Mouse (Mus musculus): Measurements from ENCODE around the gene Npat. TPM values are rescaled to one million over a fixed set of nuclear protein-coding genes. Genes with fewer than 3 reads are reported as not detected.

The Npat gene
- polyA plus RNA-seq (2015; fragmentation: Nextera tagmentation; extraction: Ambion mirVana) = 11.7 and 13.0 TPM in 2 replicates

DNA sequence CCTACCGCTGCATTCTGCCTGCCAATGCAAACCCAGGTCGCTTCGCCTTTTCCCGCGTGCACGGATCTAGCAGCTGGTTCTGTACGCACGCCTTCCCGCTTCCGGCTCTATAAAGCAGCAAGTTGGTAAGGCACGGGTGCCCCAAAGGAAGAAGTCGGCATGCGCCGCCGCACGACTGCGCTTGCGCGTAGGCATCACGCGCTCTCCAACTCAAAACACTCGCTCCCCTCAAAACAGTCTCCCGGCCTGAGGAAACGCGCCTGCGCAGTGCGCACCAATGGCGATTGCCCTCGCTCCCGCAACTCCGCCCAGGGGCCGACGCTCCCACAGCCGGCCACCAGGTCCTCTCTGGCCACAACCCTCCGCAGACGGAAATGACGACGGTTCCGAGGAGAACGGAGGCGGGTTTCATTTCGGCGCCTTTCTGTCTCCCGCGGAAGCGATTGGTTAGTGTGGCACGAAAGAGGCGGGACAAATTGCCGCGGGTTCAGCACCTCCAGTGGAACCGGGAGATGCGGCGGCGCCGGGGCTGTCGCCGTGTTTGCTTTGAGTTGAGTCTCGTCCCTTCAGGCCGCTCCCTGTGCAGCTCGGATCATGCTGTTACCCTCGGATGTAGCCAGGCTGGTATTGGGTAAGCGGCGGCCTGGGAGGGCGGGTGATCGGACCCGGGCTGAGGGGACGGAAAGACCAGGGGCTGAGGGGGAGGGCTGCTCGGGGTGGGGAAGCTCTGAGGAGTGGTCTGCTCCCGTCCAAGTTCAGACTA is at the start of gene Npat, which contains the start of gene Atm:
Gene Npat (plus strand): TSS at position 490 of the 763 bp plus-strand sequence.
Gene Atm (minus strand): TSS at position 183 of the 763 bp plus-strand sequence.
- WGBS = under 1% methylated on average over 69 of the region's 69 CpGs
- Histone ChIP-seq H3K27me3 (no peaks in the 10 kb centered on the region), H3K27ac (peak within 1 kb of the TSS; percentile 92), H3K4me3 (peak within 1 kb of the TSS; percentile 89), H3K4me2 (peak within 1 kb of the TSS; percentile 95), H3K4me1 (replicated peaks) (peaks cover 26% of the 10 kb centered on the region), H3K36me3 (peaks cover 6% of the 10 kb centered on the region; the same call in 1 of the 2 replicates), H3K9me3 (no peaks in the 10 kb centered on the region), H3K9ac (peak within 1 kb of the TSS; percentile 92)
- ATAC-seq (ENCODE audit: low FRiP score) = peak; percentile 100

DNA sequence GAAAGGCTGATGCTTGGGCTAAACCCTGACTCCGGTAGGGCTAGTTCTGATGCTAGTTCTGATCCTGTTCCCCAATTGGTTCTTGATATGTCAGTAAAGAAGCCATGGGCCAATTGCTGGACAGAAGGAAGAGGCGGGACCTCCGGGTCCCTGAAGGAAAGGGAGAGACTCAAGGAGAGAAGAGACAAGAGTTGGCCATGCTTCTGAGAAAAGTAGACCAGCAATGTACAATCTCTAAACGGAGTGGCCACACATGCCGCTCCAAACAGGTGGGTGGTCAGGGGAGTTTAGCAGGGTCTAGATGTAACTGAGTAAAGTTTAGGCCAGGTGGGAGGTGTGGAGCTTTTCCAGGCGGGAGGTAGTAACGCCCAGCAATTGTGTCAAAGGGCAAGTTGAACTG is 28.8 kb upstream of the Npat start:
- no peak overlapping the region for H3K27ac ChIP-seq
- no peak overlapping the region for H3K4me2 ChIP-seq
- no peak overlapping the region for H3K9ac ChIP-seq
- no peaks in the 10 kb centered on the region for H3K9me3 ChIP-seq
- H3K4me3 ChIP-seq = no peak overlapping the region
- no peaks in the 10 kb centered on the region for H3K4me1 ChIP-seq (replicated peaks)
- H3K27me3 ChIP-seq = no peaks in the 10 kb centered on the region
- ATAC-seq (ENCODE audit: low FRiP score) = no peak
- 91% methylated on average over 7 of the region's 7 CpGs for WGBS
- peaks cover 21% of the 10 kb centered on the region for H3K36me3 ChIP-seq

- Histone ChIP-seq H3K9ac (no peak overlapping the region), H3K27ac (no peak overlapping the region), H3K4me1 (replicated peaks) (no peaks in the 10 kb centered on the region; the same call in 1 of the 2 replicates), H3K27me3 (no peaks in the 10 kb centered on the region), H3K9me3 (no peaks in the 10 kb centered on the region), H3K4me3 (no peak overlapping the region), H3K36me3 (peaks cover 14% of the 10 kb centered on the region), H3K4me2 (no peak overlapping the region)
- ATAC-seq (ENCODE audit: low FRiP score) = no peak
Observed at GRCm38 (mm10) chr9:53514091-53514490, 22.8 kb upstream of the Npat start.

GRCm38 (mm10) chr9:53517373-53518009 is 19.4 kb upstream of the Npat start:
- Histone ChIP-seq H3K4me3 (no peak overlapping the region), H3K27me3 (no peaks in the 10 kb centered on the region), H3K27ac (no peak overlapping the region), H3K9me3 (no peaks in the 10 kb centered on the region), H3K4me1 (replicated peaks) (no peaks in the 10 kb centered on the region; the same call in 1 of the 2 replicates), H3K9ac (no peak overlapping the region), H3K36me3 (peaks cover 18% of the 10 kb centered on the region), H3K4me2 (no peak overlapping the region)
- 54% methylated on average over 9 of the region's 9 CpGs for WGBS
- no peak for ATAC-seq (ENCODE audit: low FRiP score)

DNA sequence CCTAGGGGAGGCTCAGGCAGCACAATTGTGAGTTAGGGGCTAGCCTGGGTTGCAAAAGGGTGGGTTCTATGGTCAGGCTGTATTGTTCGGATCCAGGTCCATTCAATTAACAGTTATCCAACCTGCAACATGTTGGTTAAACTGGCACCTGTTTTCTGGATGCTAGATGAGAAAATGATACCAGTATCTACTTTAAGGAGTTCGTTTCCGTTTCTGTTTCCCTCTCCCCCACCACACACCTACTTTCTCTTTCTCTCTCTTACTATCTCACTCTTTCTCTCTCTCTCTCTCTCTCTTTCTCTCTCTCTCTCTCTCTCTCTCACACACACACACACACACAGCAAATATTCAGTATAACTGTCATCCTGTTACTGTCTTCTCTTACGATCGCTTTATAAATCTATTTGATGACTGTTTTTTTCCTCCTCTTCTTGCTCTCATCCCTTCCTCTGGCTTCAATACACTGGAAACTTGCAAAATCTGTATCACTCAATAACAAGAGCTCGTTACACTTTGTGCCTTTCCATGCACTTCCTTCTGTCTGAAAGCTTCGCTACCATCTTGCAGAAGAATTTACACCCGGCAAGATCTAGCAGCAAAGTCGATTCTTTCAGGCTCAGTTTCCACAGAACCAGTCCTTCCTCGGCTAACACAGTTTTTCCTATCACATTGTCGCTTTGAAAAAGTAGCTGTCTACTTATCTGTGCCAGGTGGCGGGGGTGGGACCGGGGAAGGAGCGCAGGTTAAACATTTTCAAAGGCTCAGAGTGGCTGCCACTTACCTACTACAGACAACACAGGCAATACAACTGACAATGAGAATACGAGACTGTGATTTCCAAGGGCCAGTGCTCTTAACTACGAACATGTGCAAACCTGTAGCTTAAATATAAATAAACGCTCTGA is 1.2 kb upstream of the Npat start:
- no peak for ATAC-seq (ENCODE audit: low FRiP score)
- Histone ChIP-seq H3K27me3 (no peaks in the 10 kb centered on the region), H3K9ac (peak overlapping the region; percentile 71), H3K9me3 (no peaks in the 10 kb centered on the region), H3K4me3 (peak overlapping the region; percentile 89), H3K27ac (peak overlapping the region; percentile 85), H3K4me2 (peak overlapping the region; percentile 89), H3K4me1 (replicated peaks) (peaks cover 26% of the 10 kb centered on the region), H3K36me3 (peaks cover 13% of the 10 kb centered on the region)
- WGBS = 22% methylated on average over 17 of the region's 17 CpGs

GRCm38 (mm10) chr9:53537336-53537965 is 604 bp downstream of the Npat start:
- H3K4me2 ChIP-seq = peak overlapping the region; percentile 95
- ATAC-seq (ENCODE audit: low FRiP score) = no peak; the same call in 1 of the 2 replicates
- no peaks in the 10 kb centered on the region for H3K27me3 ChIP-seq
- H3K9me3 ChIP-seq = no peaks in the 10 kb centered on the region
- 1% methylated on average over 30 of the region's 34 CpGs for WGBS
- H3K36me3 ChIP-seq = 0 out of 2 replicates have a peak, but pooled peaks cover 3% of the 10 kb centered on the region
- H3K4me1 ChIP-seq (replicated peaks) = peaks cover 26% of the 10 kb centered on the region
- H3K9ac ChIP-seq = peak overlapping the region; percentile 92
- peak overlapping the region; percentile 92 for H3K27ac ChIP-seq
- peak overlapping the region; percentile 89 for H3K4me3 ChIP-seq

- no peak overlapping the region for H3K4me3 ChIP-seq
- H3K27me3 ChIP-seq = no peaks in the 10 kb centered on the region
- H3K4me2 ChIP-seq = no peak overlapping the region
- H3K9me3 ChIP-seq = no peaks in the 10 kb centered on the region
- ATAC-seq (ENCODE audit: low FRiP score) = no peak
- no peaks in the 10 kb centered on the region for H3K4me1 ChIP-seq (replicated peaks)
- 88% methylated on average over 6 of the region's 6 CpGs for whole genome bisulfite sequencing
- H3K36me3 ChIP-seq = peaks cover 63% of the 10 kb centered on the region
- no peak overlapping the region for H3K9ac ChIP-seq
- no peak overlapping the region for H3K27ac ChIP-seq
Observed at GRCm38 (mm10) chr9:53570662-53571061, 33.8 kb downstream of the Npat start.

DNA sequence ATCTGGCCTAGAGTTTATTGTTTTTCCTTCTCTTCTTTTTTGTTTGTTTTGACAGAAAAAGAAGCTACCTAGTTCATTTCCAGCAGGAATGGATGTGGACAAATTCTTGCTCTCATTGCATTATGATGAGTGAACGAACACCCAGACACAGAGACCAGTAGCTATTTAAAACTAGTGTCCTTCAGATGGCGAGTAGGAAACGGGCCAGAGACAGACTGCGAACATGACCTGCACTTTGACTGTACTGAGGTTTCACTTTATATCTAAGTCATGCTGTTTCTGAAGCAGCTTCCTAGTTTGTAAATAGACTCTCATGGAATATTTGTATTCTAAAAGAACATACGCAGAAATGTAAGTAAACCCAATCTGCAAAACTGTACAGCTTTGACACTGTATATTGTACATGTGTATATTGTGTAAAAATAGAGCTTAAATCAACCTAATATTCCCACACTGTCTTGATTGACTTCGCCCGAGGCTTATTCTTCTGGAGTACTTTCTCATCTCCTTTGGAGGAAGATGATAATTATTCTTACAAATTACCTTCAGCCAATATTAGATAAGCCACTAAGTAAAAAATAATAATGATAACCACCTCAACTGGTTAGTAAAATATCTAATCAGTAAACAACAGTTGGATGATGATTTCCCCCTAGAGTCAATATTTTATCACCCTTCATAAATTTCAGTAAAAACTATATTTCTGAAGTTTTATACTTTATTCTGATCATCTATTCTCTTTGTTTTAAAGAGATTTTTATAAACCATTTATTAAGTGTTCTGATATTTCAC is 35.9 kb downstream of the Npat start:
- no peak overlapping the region for H3K4me2 ChIP-seq
- H3K9ac ChIP-seq = no peak overlapping the region
- H3K4me1 ChIP-seq (replicated peaks) = no peaks in the 10 kb centered on the region
- no peak for ATAC-seq (ENCODE audit: low FRiP score)
- H3K27ac ChIP-seq = no peak overlapping the region
- WGBS = 94% methylated on average over 7 of the region's 7 CpGs
- H3K9me3 ChIP-seq = no peaks in the 10 kb centered on the region
- H3K4me3 ChIP-seq = no peak overlapping the region
- peaks cover 60% of the 10 kb centered on the region for H3K36me3 ChIP-seq
- H3K27me3 ChIP-seq = no peaks in the 10 kb centered on the region

GRCm38 (mm10) chr9:53575721-53576120 is 38.9 kb downstream of the Npat start:
- no peak for ATAC-seq (ENCODE audit: low FRiP score)
- Histone ChIP-seq H3K27ac (no peak overlapping the region), H3K36me3 (peaks cover 61% of the 10 kb centered on the region), H3K9ac (no peak overlapping the region), H3K4me3 (no peak overlapping the region), H3K9me3 (no peaks in the 10 kb centered on the region), H3K4me1 (replicated peaks) (no peaks in the 10 kb centered on the region), H3K4me2 (no peak overlapping the region), H3K27me3 (no peaks in the 10 kb centered on the region)
- 90% methylated on average over 5 of the region's 5 CpGs for WGBS

DNA sequence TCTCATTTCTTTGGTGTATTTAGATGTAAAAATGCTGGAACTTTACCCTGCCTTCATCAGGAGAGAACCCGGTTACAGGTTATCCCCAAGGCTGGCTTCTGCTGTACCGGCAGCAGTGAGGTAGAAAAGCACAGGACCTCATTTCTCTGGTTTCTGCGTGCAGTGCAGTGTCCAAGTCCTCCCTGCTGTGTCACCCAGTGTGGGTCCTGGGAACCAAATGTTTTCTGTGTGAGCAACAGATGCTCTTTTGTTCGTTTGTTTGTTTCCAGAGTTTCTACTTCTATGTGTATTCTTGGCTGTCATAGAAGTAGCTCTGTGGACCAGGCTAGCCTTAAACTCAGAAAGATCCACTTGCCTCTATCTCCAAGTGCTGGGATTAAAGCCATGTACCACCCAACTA is 45.0 kb downstream of the Npat start:
- H3K4me1 ChIP-seq (replicated peaks) = no peaks in the 10 kb centered on the region
- no peak overlapping the region for H3K27ac ChIP-seq
- H3K27me3 ChIP-seq = no peaks in the 10 kb centered on the region
- H3K9me3 ChIP-seq = no peaks in the 10 kb centered on the region
- no peak for ATAC-seq (ENCODE audit: low FRiP score)
- H3K36me3 ChIP-seq = peaks cover 77% of the 10 kb centered on the region
- no peak overlapping the region for H3K4me2 ChIP-seq
- WGBS = 89% methylated on average over 4 of the region's 4 CpGs
- no peak overlapping the region for H3K9ac ChIP-seq
- H3K4me3 ChIP-seq = no peak overlapping the region

DNA sequence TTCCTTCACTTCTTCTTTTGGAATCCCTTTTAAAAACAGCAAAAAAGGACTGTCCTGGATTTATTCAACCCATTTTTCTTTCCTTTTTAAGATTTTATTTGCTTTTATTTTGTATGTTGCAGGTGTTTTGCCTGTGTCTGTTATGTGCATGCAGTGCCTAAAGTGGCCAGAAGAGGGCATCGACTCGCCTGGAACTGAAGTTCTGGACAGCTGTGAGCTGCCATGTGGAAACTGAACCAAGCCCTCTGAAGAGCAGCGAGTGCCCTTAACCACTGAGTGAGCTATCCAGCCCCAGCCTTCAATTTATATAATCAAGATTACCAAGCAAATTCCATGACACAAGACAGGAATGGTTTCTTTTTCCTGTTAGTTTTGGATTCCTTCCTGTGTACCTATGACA is 57.9 kb downstream of the Npat start:
- H3K36me3 ChIP-seq = peaks cover 49% of the 10 kb centered on the region
- no peaks in the 10 kb centered on the region for H3K9me3 ChIP-seq
- no peaks in the 10 kb centered on the region for H3K4me1 ChIP-seq (replicated peaks)
- H3K4me3 ChIP-seq = no peak overlapping the region
- WGBS = 14% methylated on average over 3 of the region's 3 CpGs
- no peak overlapping the region for H3K4me2 ChIP-seq
- H3K27me3 ChIP-seq = no peaks in the 10 kb centered on the region
- no peak overlapping the region for H3K9ac ChIP-seq
- ATAC-seq (ENCODE audit: low FRiP score) = no peak
- no peak overlapping the region for H3K27ac ChIP-seq

Measured in hindbrain, embryonic 13.5 days (tissue).